Comparison of ENCODE assay signal across 27 mouse cellular contexts in genomic region chr1:105999802-106000201, GRCm38 (mm10).
"Had no signal": no experiment of that assay in that cellular context is flagged by ENCODE, and none has a peak within 500 bp of the region (broad histone marks: within the 10 kb centered on the region; RNA-seq: fewer than 3 reads in every experiment).

No protein-coding gene starts in this region.

- H3K4me1 ChIP-seq: embryonic facial prominence, embryonic 10.5 days; embryonic facial prominence, embryonic 12.5 days; embryonic facial prominence, embryonic 15.5 days; forebrain, embryonic 15.5 days had no signal

- H3K27ac ChIP-seq: embryonic facial prominence, embryonic 10.5 days; embryonic facial prominence, embryonic 12.5 days; embryonic facial prominence, embryonic 13.5 days; embryonic facial prominence, embryonic 15.5 days; forebrain, embryonic 10.5 days; forebrain, embryonic 12.5 days; forebrain, embryonic 13.5 days; forebrain, embryonic 15.5 days; gastrocnemius, adult 2 months had no signal

- ATAC-seq: forebrain, embryonic 13.5 days; forebrain, embryonic 14.5 days; forebrain, embryonic 15.5 days; forebrain, embryonic 16.5 days; forebrain, postnatal 0 days had no signal

- H3K4me3 ChIP-seq: embryonic facial prominence, embryonic 10.5 days; embryonic facial prominence, embryonic 12.5 days; embryonic facial prominence, embryonic 13.5 days; embryonic facial prominence, embryonic 15.5 days; erythroblast, embryonic 14.5 days; forebrain, embryonic 10.5 days; forebrain, embryonic 12.5 days; forebrain, embryonic 13.5 days; forebrain, embryonic 15.5 days; gastrocnemius, adult 2 months had no signal

- H3K9me3 ChIP-seq: embryonic facial prominence, embryonic 10.5 days; embryonic facial prominence, embryonic 12.5 days; embryonic facial prominence, embryonic 13.5 days; embryonic facial prominence, embryonic 15.5 days; forebrain, embryonic 10.5 days; forebrain, embryonic 12.5 days; forebrain, embryonic 13.5 days; forebrain, embryonic 15.5 days had no signal

- DNase-seq: cerebellum, adult 2 months; cerebellum, adult 8-10 months; cerebellum, adult 9-10 months; cerebellum, adult 9-11 months; cerebellum, postnatal 10 days; cerebellum, postnatal 14 days; cerebellum, postnatal 25 days; cerebellum, postnatal 36 days; embryo, embryonic 11 days; forebrain, postnatal 0 days; gastrocnemius, adult 2 months; gastrocnemius, postnatal 10 days; gastrocnemius, postnatal 14 days; gastrocnemius, postnatal 25 days; gastrocnemius, postnatal 36 days; heart, adult 18-20 months had no signal

- H3K4me2 ChIP-seq: embryonic facial prominence, embryonic 12.5 days; embryonic facial prominence, embryonic 13.5 days; embryonic facial prominence, embryonic 15.5 days; forebrain, embryonic 12.5 days; forebrain, embryonic 13.5 days; forebrain, embryonic 15.5 days had no signal

- H3K27me3 ChIP-seq: embryonic facial prominence, embryonic 12.5 days; embryonic facial prominence, embryonic 13.5 days; embryonic facial prominence, embryonic 15.5 days; forebrain, embryonic 12.5 days; forebrain, embryonic 13.5 days; forebrain, embryonic 15.5 days had no signal

- H3K9ac ChIP-seq: embryonic facial prominence, embryonic 12.5 days; embryonic facial prominence, embryonic 13.5 days; embryonic facial prominence, embryonic 15.5 days; forebrain, embryonic 12.5 days; forebrain, embryonic 13.5 days; forebrain, embryonic 15.5 days; forebrain, postnatal 0 days had no signal
